Mouse (Mus musculus): Measurements from ENCODE around the gene Sec61b. TPM values are rescaled to one million over a fixed set of nuclear protein-coding genes. Genes with fewer than 3 reads are reported as not detected.

Gene Sec61b
- total RNA-seq, 4 experiments from 2014 or later = 30.6 to 84.1 (median 36.1) TPM

- DNase-seq (ENCODE audit: low spot score in 2 of 2) = no peak
Observed at GRCm38 (mm10) chr4:47480576-47480975, 6.1 kb downstream of the Sec61b start.

GRCm38 (mm10) chr4:47491243-47491642 lies 16.8 kb downstream of the Sec61b start:
- DNase-seq (ENCODE audit: low spot score in 2 of 2) = no peak

GRCm38 (mm10) chr4:47492311-47493086 lies 18.0 kb downstream of the Sec61b start:
- no peak for DNase-seq (ENCODE audit: low spot score in 2 of 2)

GRCm38 (mm10) chr4:47493456-47493855 lies 19.0 kb downstream of the Sec61b start:
- no peak for DNase-seq (ENCODE audit: low spot score in 2 of 2)

- no peak for DNase-seq (ENCODE audit: low spot score in 2 of 2)
Observed at GRCm38 (mm10) chr4:47494137-47494536, 19.7 kb downstream of the Sec61b start.

- no peak for DNase-seq (ENCODE audit: low spot score in 2 of 2)
Observed at GRCm38 (mm10) chr4:47494686-47495085, 20.2 kb downstream of the Sec61b start.

- peak; percentile 77 to 87 for DNase-seq (ENCODE audit: low spot score in 2 of 2)
Observed at GRCm38 (mm10) chr4:47497811-47498385, 23.4 kb downstream of the Sec61b start.

- peak; percentile 68 to 86 for DNase-seq (ENCODE audit: low spot score in 2 of 2)
Observed at GRCm38 (mm10) chr4:47499121-47499545, 24.7 kb downstream of the Sec61b start.

GRCm38 (mm10) chr4:47502546-47502971 lies 28.1 kb downstream of the Sec61b start:
- no peak for DNase-seq (ENCODE audit: low spot score in 2 of 2)

- no peak for DNase-seq (ENCODE audit: low spot score in 2 of 2)
Observed at GRCm38 (mm10) chr4:47503045-47503444, 28.6 kb downstream of the Sec61b start.

GRCm38 (mm10) chr4:47504841-47505517 lies 30.5 kb downstream of the Sec61b start:
- no peak for DNase-seq (ENCODE audit: low spot score in 2 of 2)

GRCm38 (mm10) chr4:47518551-47519181 lies 44.2 kb downstream of the Sec61b start:
- DNase-seq (ENCODE audit: low spot score in 2 of 2) = no peak

- no peak for DNase-seq (ENCODE audit: low spot score in 2 of 2)
Observed at GRCm38 (mm10) chr4:47520076-47520475, 45.6 kb downstream of the Sec61b start.

GRCm38 (mm10) chr4:47521884-47522605 lies 47.6 kb downstream of the Sec61b start:
- DNase-seq (ENCODE audit: low spot score in 2 of 2) = no peak

GRCm38 (mm10) chr4:47529866-47530265 lies 55.4 kb downstream of the Sec61b start:
- DNase-seq (ENCODE audit: low spot score in 2 of 2) = no peak

Other genes starting within 250 kb of the Sec61b start
- 10 to 100 TPM; 22.8 to 32.9 (median 25.5) TPM for gene Tgfbr1, start 121.4 kb upstream of the Sec61b start, total RNA-seq (2022)
- 10 to 100 TPM in 2 of 4 experiments, 1 to 10 TPM in 2; 8.1 to 15.5 (median 10.3) TPM for gene Alg2, start 325 bp upstream of the Sec61b start, total RNA-seq (2022)

All from gastrocnemius, adult 8-10 months (tissue).